Mouse (Mus musculus) limb, embryonic 14.5 days (tissue): Measurements from ENCODE around the gene Rps11. TPM values are rescaled to one million over a fixed set of nuclear protein-coding genes. Genes with fewer than 3 reads are reported as not detected.

ENCODE experiments used
- ATAC-seq: fragments of 200-750 bp; cut with Nextera tagmentation; 2 replicates; pipeline ENCODE4 v1.8.0; 2017; ENCODE audit warnings: low read depth, moderate number of reproducible peaks, moderate TSS enrichment; ENCODE audit not compliant: low FRiP score
- DNase-seq: peaks from one replicate; pipeline ENCODE4 v3.0.0-alpha.2; 2015; ENCODE audit warnings: low spot score
- H3K27ac ChIP-seq: fragments of 300-500 bp; sonication (generic); replicated peaks from 2 replicates; pipeline ENCODE4 v1.5.1; 2014; ENCODE audit warnings: low read depth, mild to moderate bottlenecking, low read length, moderate library complexity, mixed read lengths
- H3K27me3 ChIP-seq: fragments of 300-500 bp; sonication (generic); 2 replicates; pipeline ENCODE4 v1.6.1; 2014; ENCODE audit warnings: low read length, mixed read lengths; ENCODE audit not compliant: control insufficient read depth, insufficient read depth
- H3K36me3 ChIP-seq: fragments of 300-500 bp; sonication (generic); 2 replicates; pipeline ENCODE4 v1.6.1; 2014; ENCODE audit warnings: mild to moderate bottlenecking, low read length, moderate library complexity, mixed read lengths; ENCODE audit not compliant: control insufficient read depth, insufficient read depth
- H3K4me1 ChIP-seq: fragments of 300-500 bp; sonication (generic); 2 replicates; pipeline ENCODE4 v1.6.1; 2014; ENCODE audit warnings: antibody characterized with exemption, low read length, mixed read lengths; ENCODE audit not compliant: control insufficient read depth, insufficient read depth
- H3K4me2 ChIP-seq: fragments of 300-500 bp; sonication (generic); replicated peaks from 2 replicates; pipeline ENCODE4 v1.6.1; 2014; ENCODE audit warnings: low read depth, mild to moderate bottlenecking, low read length, moderate library complexity; ENCODE audit not compliant: severe bottlenecking
- H3K4me3 ChIP-seq: fragments of 300-500 bp; sonication (generic); replicated peaks from 2 replicates; pipeline ENCODE4 v1.5.1; 2014; ENCODE audit warnings: low read length
- H3K9ac ChIP-seq: fragments of 300-500 bp; sonication (generic); 2 replicates; pipeline ENCODE4 v1.6.1; 2014; ENCODE audit warnings: mild to moderate bottlenecking, low read depth, low read length, moderate library complexity; ENCODE audit not compliant: severe bottlenecking
- H3K9me3 ChIP-seq: fragments of 300-500 bp; sonication (generic); 2 replicates; pipeline ENCODE4 v1.6.1; 2016; ENCODE audit warnings: low read length; ENCODE audit not compliant: control insufficient read depth
- POLR2A ChIP-seq: fragments of 200-500 bp; IDR thresholded peaks from 2 replicates; pipeline ENCODE4 v1.8.0; 2012; ENCODE audit warnings: inconsistent platforms, mild to moderate bottlenecking, moderate library complexity, borderline replicate concordance; ENCODE audit not compliant: insufficient read depth, insufficient read length; ENCODE audit errors: extremely low read depth
- WGBS: fragments of 180-500 bp; shearing (Covaris S2); extraction: QIAGEN DNeasy Blood & Tissue Kit; methylation state at CpG from one replicate; pipeline ENCODE4 v1.1.7; 2014; 5-methylcytosine and 5-hydroxymethylcytosine counted together
- polyA plus RNA-seq, 2 experiments: library from polyadenylated mRNA; depleted of rRNA in 1 of 2; stranded (reverse) in 1 of 2; unstranded in 1 of 2; fragments of >200 nt; fragmentation: Nextera tagmentation in 1 of 2; extraction: Ambion mirVana in 1 of 2; gene quantifications; 2 replicates each; pipeline versions ENCODE4 v1.2.1 to v1.2.3; 2012 to 2014

Gene Rps11
- polyA plus RNA-seq, 2 experiments = 814 to 1,719 TPM

- ATAC-seq (no peak), DNase-seq (no peak)
- Histone ChIP-seq H3K9ac (peak overlapping the region; percentile 98), H3K4me2 (peak overlapping the region; percentile 93), H3K4me3 (peak overlapping the region; percentile 97), H3K27me3 (no peaks in the 10 kb centered on the region), H3K36me3 (peaks cover 74% of the 10 kb centered on the region), H3K27ac (peak overlapping the region; percentile 90; the same call in 1 of the 2 replicates), H3K9me3 (no peaks in the 10 kb centered on the region), H3K4me1 (peaks cover 31% of the 10 kb centered on the region)
- WGBS = 21% methylated on average over 12 of the region's 12 CpGs
- no peak for TF ChIP-seq POLR2A
These were observed 1.1 kb downstream of the Rps11 start for GRCm38 (mm10) chr7:45123186-45123570.

- H3K27ac ChIP-seq = no peak overlapping the region
- no peak for TF ChIP-seq POLR2A
- DNase-seq (no peak), ATAC-seq (no peak)
- no peaks in the 10 kb centered on the region for H3K9me3 ChIP-seq
- peaks cover 31% of the 10 kb centered on the region for H3K4me1 ChIP-seq
- peak overlapping the region; percentile 93 for H3K4me2 ChIP-seq
- peaks cover 75% of the 10 kb centered on the region for H3K36me3 ChIP-seq
- WGBS = 83% methylated on average over 15 of the region's 15 CpGs
- H3K27me3 ChIP-seq = no peaks in the 10 kb centered on the region
- peak overlapping the region; percentile 98 for H3K9ac ChIP-seq
- H3K4me3 ChIP-seq = peak overlapping the region; percentile 97
These were observed 1.6 kb downstream of the Rps11 start for GRCm38 (mm10) chr7:45122561-45123185.

- TF ChIP-seq POLR2A = no peak
- Histone ChIP-seq H3K4me2 (no peak overlapping the region), H3K9me3 (no peaks in the 10 kb centered on the region), H3K4me1 (peaks cover 26% of the 10 kb centered on the region), H3K27ac (no peak overlapping the region), H3K9ac (no peak overlapping the region), H3K27me3 (no peaks in the 10 kb centered on the region), H3K4me3 (no peak overlapping the region), H3K36me3 (peaks cover 70% of the 10 kb centered on the region)
- ATAC-seq (no peak), DNase-seq (no peak)
These were observed 2.3 kb downstream of the Rps11 start for GRCm38 (mm10) chr7:45121966-45122365.

GRCm38 (mm10) chr7:45121404-45121803 lies 2.8 kb downstream of the Rps11 start:
- Histone ChIP-seq H3K36me3 (peaks cover 65% of the 10 kb centered on the region), H3K4me1 (peaks cover 20% of the 10 kb centered on the region), H3K4me3 (no peak overlapping the region), H3K27me3 (no peaks in the 10 kb centered on the region), H3K9ac (0 out of 2 replicates have a peak overlapping the region, but pooled peaks have one; percentile 2), H3K9me3 (no peaks in the 10 kb centered on the region), H3K27ac (no peak overlapping the region), H3K4me2 (no peak overlapping the region)
- no peak for TF ChIP-seq POLR2A
- ATAC-seq = no peak
- WGBS = 68% methylated on average over 8 of the region's 8 CpGs
- no peak for DNase-seq

GRCm38 (mm10) chr7:45119780-45120709 lies 4.2 kb downstream of the Rps11 start:
- peaks cover 13% of the 10 kb centered on the region for H3K4me1 ChIP-seq
- H3K9me3 ChIP-seq = no peaks in the 10 kb centered on the region
- H3K27ac ChIP-seq = no peak overlapping the region
- peaks cover 51% of the 10 kb centered on the region for H3K36me3 ChIP-seq
- H3K27me3 ChIP-seq = no peaks in the 10 kb centered on the region
- no peak overlapping the region for H3K4me3 ChIP-seq
- no peak for DNase-seq
- no peak for TF ChIP-seq POLR2A
- no peak overlapping the region for H3K4me2 ChIP-seq
- ATAC-seq = no peak
- WGBS = 85% methylated on average over 5 of the region's 5 CpGs
- no peak overlapping the region for H3K9ac ChIP-seq
